Mouse (Mus musculus) ovary, postnatal 14 days (tissue): Measurements from ENCODE around the gene Fuca1.
A peak's percentile ranks its signal among the peaks of the same experiment; 100 is the strongest.

Experiments
- DNase-seq: peaks from one replicate; pipeline ENCODE4 v3.0.0; 2022; ENCODE audit warnings: low spot score

Gene Fuca1

DNA sequence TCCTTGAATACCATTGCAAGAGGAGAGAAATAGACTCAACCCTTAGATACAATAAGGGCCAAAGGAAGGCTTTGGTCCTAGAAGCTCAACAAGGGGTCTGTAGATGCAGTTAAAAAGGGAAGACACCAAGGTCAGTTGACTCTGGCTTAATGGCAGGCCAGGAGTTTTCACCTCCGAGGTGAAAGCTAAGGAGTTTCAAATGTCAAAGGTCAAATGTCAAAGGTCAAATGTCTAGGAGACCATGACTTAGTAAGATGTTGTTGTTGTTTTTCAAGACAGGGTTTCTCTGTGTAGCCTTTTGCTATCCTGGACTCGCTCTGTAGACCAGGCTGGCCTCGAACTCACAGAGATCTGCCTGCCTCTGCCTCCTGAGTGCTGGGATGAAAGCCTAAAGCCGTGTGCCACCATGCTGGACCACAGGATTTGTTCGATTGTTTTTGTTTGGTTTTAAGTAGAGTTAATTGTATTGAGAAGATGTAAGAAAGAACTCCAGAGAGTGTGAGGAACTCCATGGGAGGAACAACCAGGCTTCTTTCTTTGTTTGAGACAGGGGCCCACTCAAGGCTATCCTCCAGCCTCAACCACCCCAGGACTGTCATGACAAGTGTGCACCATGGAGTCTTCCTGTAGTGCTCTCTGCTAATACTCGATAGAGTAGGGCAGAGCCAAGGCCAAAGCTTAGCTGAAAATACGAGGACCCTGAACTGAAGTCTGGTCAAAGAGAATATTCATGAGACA lies 31.2 kb upstream of the Fuca1 start:
- DNase-seq, result no peak

DNA sequence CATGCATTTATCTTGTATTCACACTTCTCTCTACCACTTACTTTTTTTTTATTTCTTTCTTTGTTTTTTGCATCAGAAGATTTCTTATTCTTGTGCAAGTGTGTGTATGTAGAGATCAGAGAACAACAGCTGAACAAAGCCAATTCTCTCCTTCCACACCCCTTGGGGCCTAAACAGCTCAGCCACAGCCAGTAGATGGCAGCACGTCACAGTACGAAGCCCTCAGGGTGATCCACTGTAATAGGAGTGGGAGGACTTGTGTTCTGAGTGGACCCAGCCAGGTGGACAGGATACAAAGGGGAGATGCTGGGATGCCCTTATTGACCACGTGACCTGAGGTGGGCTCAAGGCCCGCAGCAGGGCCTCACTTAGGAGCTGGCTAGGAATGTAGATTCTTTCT lies 30.7 kb upstream of the Fuca1 start:
- peak; percentile 69 for DNase-seq

GRCm38 (mm10) chr4:135891539-135891938 lies 29.0 kb upstream of the Fuca1 start:
- DNase-seq, result no peak

DNA sequence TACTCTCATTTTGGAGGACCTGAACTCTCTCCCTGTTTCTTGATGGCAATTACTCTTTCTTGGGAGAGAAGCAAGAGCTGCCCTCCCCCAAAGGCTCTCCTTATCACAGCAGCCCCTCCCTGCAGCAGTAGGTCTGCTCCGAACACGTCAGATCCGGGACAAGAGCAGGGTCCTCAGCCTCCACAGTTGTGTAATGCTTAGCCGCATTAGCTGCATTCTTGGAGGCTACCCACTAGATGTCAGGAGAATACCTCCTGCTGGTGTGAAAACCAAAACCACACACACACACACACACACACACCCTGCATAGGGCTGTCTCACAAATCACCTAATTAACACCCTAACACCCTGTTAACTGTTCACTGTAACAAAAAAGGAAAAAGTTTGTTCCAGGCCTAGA lies 27.7 kb upstream of the Fuca1 start:
- DNase-seq, result no peak

- DNase-seq, result no peak
These were observed 25.4 kb upstream of the Fuca1 start, which contains the start of gene Cnr2 for GRCm38 (mm10) chr4:135895071-135895571. Gene Cnr2, plus strand, starts transcription at chr4:135895394.

DNA sequence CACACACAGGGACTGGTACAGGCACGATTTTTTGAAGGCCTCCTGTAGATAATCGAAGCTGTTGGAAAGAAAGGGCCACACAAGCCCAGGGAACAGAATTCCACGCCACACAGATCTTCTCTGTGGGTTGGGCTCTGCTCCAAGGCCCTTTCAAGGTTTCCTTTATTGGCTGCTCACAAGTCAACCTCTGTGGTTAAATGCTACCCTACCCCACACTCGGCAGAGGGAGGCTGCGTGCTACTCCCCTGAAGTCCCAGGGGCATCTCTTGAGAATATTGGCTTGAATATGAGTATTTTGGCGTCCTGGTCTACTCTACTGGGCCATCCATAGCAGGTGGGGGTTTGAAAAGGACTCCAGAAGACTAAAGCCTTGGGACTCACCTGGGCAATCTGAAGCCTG lies 24.4 kb upstream of the Fuca1 start:
- no peak for DNase-seq

- no peak for DNase-seq
These were observed 22.0 kb upstream of the Fuca1 start for GRCm38 (mm10) chr4:135898380-135899049.

- no peak for DNase-seq
These were observed 21.5 kb upstream of the Fuca1 start for GRCm38 (mm10) chr4:135899050-135899448.

DNA sequence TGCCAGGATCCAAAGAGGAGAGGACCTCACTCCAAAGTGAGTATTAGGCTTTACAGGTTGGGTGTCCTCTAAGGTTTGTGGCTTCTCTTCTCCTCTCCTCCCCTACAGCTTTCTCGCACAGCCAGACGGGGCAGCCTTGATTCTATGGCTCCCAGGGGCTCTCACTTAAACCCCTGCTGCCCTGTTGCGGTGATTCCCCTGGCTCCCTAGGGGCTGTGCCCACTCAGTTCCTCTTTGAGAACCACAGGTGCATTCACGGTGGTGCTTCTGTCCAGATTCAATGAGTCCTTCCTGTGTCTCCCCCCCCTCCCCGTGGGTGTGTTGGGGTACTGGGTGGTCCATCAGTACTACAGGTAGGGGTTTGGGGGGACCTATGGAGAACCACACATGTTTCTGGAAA lies 20.5 kb upstream of the Fuca1 start:
- DNase-seq, result no peak

DNA sequence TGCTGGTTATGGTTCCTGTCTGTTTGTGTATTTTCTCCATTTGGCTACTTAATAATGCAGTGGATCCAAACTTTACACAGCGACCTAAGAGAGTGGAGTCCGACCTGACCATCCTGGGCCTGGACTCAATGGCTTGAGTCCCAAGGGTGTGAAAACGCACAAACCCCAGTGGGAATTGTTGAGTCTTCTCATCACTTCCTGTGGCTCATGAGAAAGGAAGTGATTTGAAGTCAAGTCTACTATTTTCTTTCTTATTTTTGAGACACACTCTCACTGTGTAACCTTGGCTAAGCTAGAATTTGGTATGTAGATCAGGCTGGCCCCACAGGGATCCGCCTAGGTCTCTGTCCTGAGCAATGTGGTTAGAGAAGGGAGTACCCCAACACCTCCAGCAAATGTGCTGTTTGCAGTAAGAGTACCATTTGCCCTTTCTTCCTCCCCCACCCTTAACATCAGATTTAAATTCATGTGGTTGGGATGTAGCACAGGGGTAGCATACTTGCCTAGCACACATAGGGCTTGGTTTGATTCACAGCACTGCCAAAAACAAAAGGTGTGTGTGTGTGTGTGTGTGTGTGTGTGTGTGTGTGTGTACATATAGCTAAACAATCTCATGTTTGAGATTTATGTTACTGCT lies 17.8 kb upstream of the Fuca1 start:
- DNase-seq, result no peak

DNA sequence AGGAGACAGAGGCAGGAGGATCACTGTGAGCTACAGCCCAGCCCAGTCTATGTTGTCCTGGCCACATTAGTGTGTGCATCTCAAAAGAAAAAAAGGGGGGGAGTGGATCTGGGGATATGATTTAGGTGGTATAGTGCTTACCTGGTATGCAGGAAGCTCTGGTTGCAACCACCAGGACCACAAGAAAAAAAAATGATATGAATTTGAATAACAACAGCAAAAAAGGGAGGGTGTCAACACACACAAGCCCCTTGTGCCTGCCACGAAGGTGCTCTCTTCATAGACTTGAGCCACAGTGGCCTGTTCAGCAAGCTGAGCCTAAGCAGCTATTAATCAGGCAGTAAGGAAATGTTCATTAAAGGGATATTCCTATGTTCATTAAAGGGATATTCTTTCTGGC lies 15.7 kb upstream of the Fuca1 start:
- DNase-seq, result no peak

DNA sequence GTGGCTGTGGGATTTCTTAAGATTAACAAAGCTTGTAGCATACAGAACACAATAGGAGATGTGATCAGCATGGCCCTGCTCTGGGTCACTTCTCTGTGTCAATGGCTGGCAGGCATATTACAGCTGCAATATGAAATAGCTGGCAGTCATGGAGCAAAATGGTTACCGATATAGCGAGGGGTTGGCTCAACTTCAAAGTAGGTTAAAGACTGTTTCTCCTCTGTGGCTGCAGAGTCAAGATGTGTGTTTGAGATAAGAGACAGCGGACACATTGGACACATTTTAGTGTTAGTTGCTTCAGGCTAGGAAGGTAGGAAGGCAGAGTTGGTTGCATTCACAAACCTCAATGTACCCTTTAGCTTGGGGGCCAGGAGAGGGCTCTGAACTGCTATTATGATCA lies 13.9 kb upstream of the Fuca1 start:
- DNase-seq, result no peak

GRCm38 (mm10) chr4:135909326-135910066 lies 11.0 kb upstream of the Fuca1 start:
- DNase-seq, result no peak

GRCm38 (mm10) chr4:135911531-135911930 lies 9.0 kb upstream of the Fuca1 start:
- DNase-seq, result no peak

GRCm38 (mm10) chr4:135912164-135912563 lies 8.4 kb upstream of the Fuca1 start:
- no peak for DNase-seq

DNA sequence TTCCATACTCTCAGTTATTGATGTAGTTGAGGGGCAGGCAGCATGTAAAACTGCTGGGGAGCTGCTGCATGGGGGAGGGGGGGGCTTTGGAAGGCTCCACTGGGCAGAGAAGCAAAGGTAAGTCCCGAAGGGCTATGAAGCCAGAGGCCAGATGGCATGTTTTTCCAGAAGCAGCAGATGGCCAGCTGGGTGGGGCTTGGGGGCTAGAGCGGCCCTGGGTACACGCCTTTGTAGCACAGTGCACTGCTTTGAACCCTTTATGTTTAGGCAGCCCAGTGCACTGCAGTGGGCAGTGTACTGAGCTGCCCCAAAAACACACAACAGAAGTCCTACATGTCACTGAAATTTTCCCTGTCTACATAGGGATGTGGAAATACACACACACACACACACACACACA lies 7.7 kb upstream of the Fuca1 start:
- DNase-seq, result no peak

DNA sequence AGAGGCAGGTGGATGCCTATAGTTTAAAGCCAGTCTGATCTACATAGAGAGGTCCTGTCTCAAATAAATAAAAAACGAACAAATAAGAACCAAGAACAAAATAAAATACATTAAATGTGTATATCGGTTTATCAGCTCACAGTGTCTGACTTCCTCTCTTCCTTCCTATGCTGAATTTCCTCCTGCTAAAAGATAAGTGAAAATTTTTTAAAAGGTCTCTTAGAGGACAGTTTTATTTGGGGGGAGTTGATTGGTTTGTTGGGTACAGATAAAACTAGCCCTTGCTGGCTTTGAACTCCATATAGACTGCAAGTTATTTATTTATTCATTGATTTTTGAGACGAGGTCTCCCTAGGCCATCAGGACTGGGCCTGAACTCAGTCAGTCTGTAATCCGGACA lies 7.1 kb upstream of the Fuca1 start:
- DNase-seq, result no peak

GRCm38 (mm10) chr4:135918635-135919279 lies 1.8 kb upstream of the Fuca1 start:
- DNase-seq, result no peak

GRCm38 (mm10) chr4:135919280-135919639 lies 1.3 kb upstream of the Fuca1 start:
- DNase-seq, result no peak

DNA sequence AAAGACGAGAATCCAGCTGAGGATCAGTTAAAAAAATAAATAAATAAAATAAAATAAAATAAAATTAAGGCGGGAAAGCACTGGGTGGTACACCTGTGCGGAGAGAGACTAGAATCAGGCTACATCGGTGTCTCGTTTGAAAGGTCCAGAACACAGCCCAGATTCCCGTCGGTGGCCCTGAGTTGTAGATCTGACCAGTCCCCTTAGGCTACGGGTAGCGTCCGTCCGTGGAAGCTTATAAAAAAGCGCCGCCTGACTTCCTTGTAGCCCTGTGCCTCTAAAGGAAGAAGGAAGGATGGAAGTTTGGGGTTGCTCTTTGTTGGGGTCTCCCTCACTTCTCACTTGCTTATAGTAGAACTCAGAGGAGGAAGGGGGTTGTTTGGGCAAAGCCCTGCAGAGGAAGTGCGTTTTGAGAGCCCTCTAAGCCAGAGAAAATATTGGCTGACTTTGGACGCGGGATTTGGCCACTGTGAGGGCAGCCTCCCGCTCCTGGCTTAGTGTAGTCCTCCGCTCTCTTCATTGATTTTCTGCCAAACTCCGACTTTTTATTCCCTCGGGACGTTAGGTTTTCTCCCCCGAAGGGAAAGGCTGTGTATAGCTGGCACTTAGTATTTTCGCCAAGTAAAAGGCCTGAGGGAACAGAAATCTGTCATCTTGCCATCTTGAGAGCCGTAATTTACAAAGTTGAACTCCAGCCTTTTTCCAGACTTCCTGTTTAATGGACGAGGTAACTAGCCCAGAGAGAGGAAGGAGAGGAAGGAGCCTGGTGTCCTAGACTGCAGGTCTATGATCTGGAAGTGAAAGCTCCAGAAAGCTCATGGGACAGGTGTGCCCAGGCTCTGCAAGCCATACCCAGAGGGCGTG lies 954 bp downstream of the Fuca1 start:
- DNase-seq, result peak; percentile 25

- no peak for DNase-seq
These were observed 1.7 kb downstream of the Fuca1 start for GRCm38 (mm10) chr4:135922190-135922589.
